Mouse (Mus musculus) bone marrow macrophage, adult 2 months (primary cell): ENCODE results near the gene Baiap2l1.

Source experiments
- CTCF ChIP-seq: IDR thresholded peaks from 2 replicates; pipeline ENCODE4 v1.5.1; 2012; ENCODE audit warnings: low read depth, mild to moderate bottlenecking, low read length, moderate library complexity
- POLR2A ChIP-seq: IDR thresholded peaks from 2 replicates; pipeline ENCODE4 v1.6.1; 2012; ENCODE audit warnings: mild to moderate bottlenecking, low read depth, low read length, borderline replicate concordance

GRCm38 (mm10) chr5:144269926-144270325 lies 88.0 kb downstream of the Baiap2l1 start:
- TF ChIP-seq CTCF = no peak
- TF ChIP-seq POLR2A = no peak
